Mouse (Mus musculus) lung, postnatal 0 days (tissue): ENCODE results near the gene Hoxa5.
A peak's percentile ranks its signal among the peaks of the same experiment; 100 is the strongest.

Experiments used
- CTCF ChIP-seq: IDR thresholded peaks from 2 replicates; pipeline ENCODE4 v1.5.1; 2016; ENCODE audit warnings: antibody characterized with exemption, mild to moderate bottlenecking
- EP300 ChIP-seq: IDR thresholded peaks from 2 replicates; pipeline ENCODE4 v1.6.1; 2016; ENCODE audit warnings: antibody characterized with exemption, mild to moderate bottlenecking, control low read depth

DNA sequence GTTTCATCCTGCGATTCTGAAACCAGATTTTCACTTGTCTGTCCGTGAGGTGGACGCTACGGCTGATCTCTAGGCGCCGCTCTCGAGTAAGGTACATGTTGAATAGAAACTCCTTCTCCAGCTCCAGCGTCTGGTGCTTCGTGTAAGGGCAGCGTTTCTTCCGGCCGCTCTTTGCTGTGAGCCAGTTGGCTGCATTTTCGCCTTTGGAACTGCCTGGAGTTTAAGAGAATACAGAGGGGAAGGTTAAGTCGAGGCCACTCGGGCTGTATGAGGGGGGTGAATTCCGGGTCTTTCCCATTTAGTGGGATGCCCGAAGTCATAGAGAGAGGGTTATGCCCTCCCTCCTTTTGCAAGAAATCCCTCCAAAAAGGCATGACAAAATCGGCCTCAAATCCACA is 28.2 kb upstream of the Hoxa5 start:
- peak; percentile 8; the same call in 1 of the 2 replicates for TF ChIP-seq CTCF
- TF ChIP-seq EP300, result no peak
